Mouse (Mus musculus) heart, adult 2 months (tissue): Measurements from ENCODE around the gene 1110032A03Rik. TPM values are rescaled to one million over a fixed set of nuclear protein-coding genes. Genes with fewer than 3 reads are reported as not detected.

Experiments used
- DNase-seq, 2 experiments: peaks; one replicate each; pipeline ENCODE4 v3.0.0; 2021
- H3K27ac ChIP-seq: fragments of 200-600 bp; 2 replicates; pipeline ENCODE4 v1.8.1; 2022
- H3K27me3 ChIP-seq: fragments of 200-500 bp; 2 replicates; pipeline ENCODE4 v1.6.1; 2012; ENCODE audit warnings: mild to moderate bottlenecking, low read length, inconsistent platforms, mixed read lengths; ENCODE audit not compliant: control insufficient read depth, insufficient read depth
- H3K36me3 ChIP-seq: fragments of 200-500 bp; 2 replicates; pipeline ENCODE4 v1.6.1; 2012; ENCODE audit warnings: low read length, inconsistent platforms; ENCODE audit not compliant: control insufficient read depth, insufficient read depth
- H3K4me1 ChIP-seq: fragments of 200-500 bp; 2 replicates; pipeline ENCODE4 v1.6.1; 2011; ENCODE audit warnings: low read length; ENCODE audit not compliant: control insufficient read depth, insufficient read depth
- H3K4me3 ChIP-seq: fragments of 200-600 bp; 2 replicates; pipeline ENCODE4 v1.8.1; 2022
- H3K79me2 ChIP-seq: fragments of 200-500 bp; replicated peaks from 2 replicates; pipeline ENCODE4 v1.6.1; 2012; ENCODE audit warnings: mild to moderate bottlenecking, inconsistent platforms, low read length, moderate library complexity, mixed read lengths; ENCODE audit not compliant: control insufficient read depth, insufficient read depth
- H3K9ac ChIP-seq: fragments of 200-500 bp; 2 replicates; pipeline ENCODE4 v1.6.1; 2012; ENCODE audit warnings: low read depth, mild to moderate bottlenecking, control low read depth, inconsistent platforms, low read length, mixed read lengths
- CTCF ChIP-seq: fragments of 200-600 bp; IDR thresholded peaks from 2 replicates; pipeline ENCODE4 v1.8.1; 2022; ENCODE audit warnings: antibody characterized with exemption, mild to moderate bottlenecking, moderate library complexity
- EP300 ChIP-seq: fragments of 200-500 bp; IDR thresholded peaks from 2 replicates; pipeline ENCODE4 v1.6.1; 2011; ENCODE audit warnings: low read depth, low read length, control low read depth; ENCODE audit not compliant: insufficient read depth
- POLR2A ChIP-seq: fragments of 200-500 bp; IDR thresholded peaks from 2 replicates; pipeline ENCODE4 v1.6.1; 2011; ENCODE audit warnings: mild to moderate bottlenecking, low read depth, low read length, control low read depth; ENCODE audit not compliant: insufficient read depth
- WGBS: fragments of 180-500 bp; shearing (Covaris S2); methylation state at CpG from one replicate; pipeline ENCODE4 v1.1.7; 2018; 5-methylcytosine and 5-hydroxymethylcytosine counted together
- intact Hi-C: fragments of 180-260 bp; cut with DNase I; formaldehyde crosslinking; loops from one replicate; pipeline ENCODE4 v1.15.1; 2025
- polyA plus RNA-seq: library from polyadenylated mRNA; depleted of rRNA; stranded (reverse); fragments of >200 nt; gene quantifications from 2 replicates; pipeline ENCODE4 v1.2.3, GENCODE M21; 2012; rRNA removed
- total RNA-seq, 2 experiments: library from RNA; stranded (reverse); gene quantifications; 2 replicates each; pipeline ENCODE4 v1.2.3; 2021

Gene 1110032A03Rik
- total and polyA plus RNA-seq, 3 experiments: 11.8 to 34.5 (median 12.1) TPM

DNA sequence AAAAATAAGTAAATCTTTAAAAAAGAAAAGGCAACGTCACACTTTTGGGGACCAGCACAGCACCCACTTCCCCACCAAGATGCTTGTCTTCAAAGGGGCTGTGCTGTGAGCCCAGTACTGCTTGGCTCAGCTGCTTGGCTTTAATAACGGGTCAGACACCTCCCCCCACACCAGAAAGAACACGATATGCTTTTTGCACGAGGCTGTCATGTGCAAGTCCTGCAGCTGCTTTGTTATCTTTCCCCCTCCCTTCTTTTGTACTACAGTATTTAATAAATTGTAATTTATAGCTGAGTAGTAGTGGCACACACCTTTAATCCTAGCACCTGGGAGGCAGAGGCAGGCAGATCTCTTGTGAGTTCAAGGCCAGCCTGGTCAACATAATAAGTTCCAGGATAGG lies 56.4 kb downstream of the 1110032A03Rik start:
- DNase-seq: no peak
- 35% methylated on average over 4 of the region's 4 CpGs for WGBS
- intact Hi-C loops: no loop called here
- Histone ChIP-seq H3K27ac (no peak overlapping the region), H3K27me3 (no peaks in the 10 kb centered on the region), H3K4me3 (no peak overlapping the region), H3K9ac (no peak overlapping the region), H3K79me2 (no peaks in the 10 kb centered on the region), H3K4me1 (peaks cover 2% of the 10 kb centered on the region), H3K36me3 (no peaks in the 10 kb centered on the region)
- TF ChIP-seq POLR2A (no peak), EP300 (no peak), CTCF (no peak)

DNA sequence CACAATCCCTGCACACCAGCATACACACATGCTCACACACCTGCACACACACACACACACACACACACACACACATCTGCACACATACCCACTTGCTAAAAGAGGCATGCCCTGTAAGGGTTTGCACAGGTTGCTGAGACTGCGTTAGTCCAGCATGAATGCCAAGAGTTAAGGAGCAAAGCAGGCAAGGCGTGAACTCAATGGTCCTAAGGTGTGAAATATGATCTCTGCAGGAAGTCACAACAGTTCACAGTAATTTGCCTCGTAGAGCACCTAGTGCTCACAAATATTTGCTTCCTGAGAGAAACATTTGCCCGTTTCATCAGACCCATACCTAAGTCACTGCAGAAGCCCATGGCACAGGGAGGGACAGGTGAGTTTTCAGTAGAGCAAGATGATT lies 61.1 kb downstream of the 1110032A03Rik start:
- no peak for TF ChIP-seq POLR2A
- TF ChIP-seq CTCF: no peak
- TF ChIP-seq EP300: no peak
- no peaks in the 10 kb centered on the region for H3K4me1 ChIP-seq
- no peak overlapping the region for H3K9ac ChIP-seq
- no peak overlapping the region for H3K4me3 ChIP-seq
- no peaks in the 10 kb centered on the region for H3K79me2 ChIP-seq
- intact Hi-C loops: no loop called here
- no peak for DNase-seq
- H3K27ac ChIP-seq: no peak overlapping the region
- WGBS: 50% methylated on average over 4 of the region's 4 CpGs
- H3K27me3 ChIP-seq: no peaks in the 10 kb centered on the region
- H3K36me3 ChIP-seq: no peaks in the 10 kb centered on the region

Other genes starting within 250 kb of the 1110032A03Rik start
- 10 to 100 TPM; 24.8 to 30.2 TPM for gene Pts, start 246.8 kb downstream of the 1110032A03Rik start, total RNA-seq
- gene Pts, start 246.8 kb downstream of the 1110032A03Rik start, polyA plus RNA-seq: 28.7 and 63.3 TPM in 2 replicates
- 1 to 10 TPM; 1.0 to 1.2 TPM for gene Il18, start 220.7 kb downstream of the 1110032A03Rik start, total RNA-seq
- 0.53 and 1.6 TPM in 2 replicates for gene Il18, start 220.7 kb downstream of the 1110032A03Rik start, polyA plus RNA-seq
- gene Bco2, start 220.3 kb downstream of the 1110032A03Rik start, total RNA-seq: under 1 TPM; 0.39 to 0.50 TPM
- 0.32 and 0.33 TPM in 2 replicates for gene Bco2, start 220.3 kb downstream of the 1110032A03Rik start, polyA plus RNA-seq
- gene Tex12, start 214.2 kb downstream of the 1110032A03Rik start, total RNA-seq: not detected
- not detected in 2 replicates for gene Tex12, start 214.2 kb downstream of the 1110032A03Rik start, polyA plus RNA-seq
- 100 to 1,000 TPM; 593 to 673 TPM for gene Sdhd, start 171.7 kb downstream of the 1110032A03Rik start, total RNA-seq
- gene Sdhd, start 171.7 kb downstream of the 1110032A03Rik start, polyA plus RNA-seq: 722 and 984 TPM in 2 replicates
- 100 to 1,000 TPM; 251 to 294 TPM for gene Timm8b, start 171.6 kb downstream of the 1110032A03Rik start, total RNA-seq
- 289 and 341 TPM in 2 replicates for gene Timm8b, start 171.6 kb downstream of the 1110032A03Rik start, polyA plus RNA-seq
- under 1 TPM in 1 of 2 experiments, not detected in 1; 0.31 TPM for gene Pih1d2, start 158.2 kb downstream of the 1110032A03Rik start, total RNA-seq
- gene Pih1d2, start 158.2 kb downstream of the 1110032A03Rik start, polyA plus RNA-seq: 0.50 and 0.66 TPM in 2 replicates
- 10 to 100 TPM; 11.9 to 13.2 TPM for gene Nkapd1, start 158.1 kb downstream of the 1110032A03Rik start, total RNA-seq
- 3.1 and 4.6 TPM in 2 replicates for gene Nkapd1, start 158.1 kb downstream of the 1110032A03Rik start, polyA plus RNA-seq
- 100 to 1,000 TPM; 364 to 415 TPM for gene Dlat, start 115.7 kb downstream of the 1110032A03Rik start, total RNA-seq
- gene Dlat, start 115.7 kb downstream of the 1110032A03Rik start, polyA plus RNA-seq: 175 and 243 TPM in 2 replicates
- gene Dixdc1, start 36.0 kb downstream of the 1110032A03Rik start, total RNA-seq: 1 to 10 TPM; 3.4 to 5.4 TPM
- 2.6 and 4.9 TPM in 2 replicates for gene Dixdc1, start 36.0 kb downstream of the 1110032A03Rik start, polyA plus RNA-seq
- gene 2310030G06Rik, start 29.0 kb downstream of the 1110032A03Rik start, total RNA-seq: 1 to 10 TPM; 2.9 to 4.3 TPM
- 5.6 and 7.4 TPM in 2 replicates for gene 2310030G06Rik, start 29.0 kb downstream of the 1110032A03Rik start, polyA plus RNA-seq
- gene Cryab, start 24.2 kb downstream of the 1110032A03Rik start, total RNA-seq: 1,000 to 10,000 TPM; 2,783 to 3,339 TPM
- gene Cryab, start 24.2 kb downstream of the 1110032A03Rik start, polyA plus RNA-seq: 3,110 and 4,349 TPM in 2 replicates
- 100 to 1,000 TPM; 131 to 139 TPM for gene Hspb2, start 23.2 kb downstream of the 1110032A03Rik start, total RNA-seq
- 201 and 224 TPM in 2 replicates for gene Hspb2, start 23.2 kb downstream of the 1110032A03Rik start, polyA plus RNA-seq
- 1 to 10 TPM; 4.7 to 5.1 TPM for gene Fdxacb1, start 7.3 kb downstream of the 1110032A03Rik start, total RNA-seq
- 3.4 and 5.2 TPM in 2 replicates for gene Fdxacb1, start 7.3 kb downstream of the 1110032A03Rik start, polyA plus RNA-seq
- 1 to 10 TPM; 9.6 to 9.9 TPM for gene Alg9, start 501 bp downstream of the 1110032A03Rik start, total RNA-seq
- 13.4 and 19.9 TPM in 2 replicates for gene Alg9, start 501 bp downstream of the 1110032A03Rik start, polyA plus RNA-seq
- 10 to 100 TPM; 10.3 to 10.8 TPM for gene Ppp2r1b, start 69.8 kb upstream of the 1110032A03Rik start, total RNA-seq
- gene Ppp2r1b, start 69.8 kb upstream of the 1110032A03Rik start, polyA plus RNA-seq: 5.4 and 7.1 TPM in 2 replicates
- 10 to 100 TPM; 22.2 to 26.9 TPM for gene Sik2, start 233.6 kb upstream of the 1110032A03Rik start, total RNA-seq
- 14.6 and 15.8 TPM in 2 replicates for gene Sik2, start 233.6 kb upstream of the 1110032A03Rik start, polyA plus RNA-seq